Mouse (Mus musculus): Measurements from ENCODE around the gene Me1. TPM values are rescaled to one million over a fixed set of nuclear protein-coding genes. Genes with fewer than 3 reads are reported as not detected.

Me1 gene
- total RNA-seq, 2 experiments from 2014 or later = 0.30 TPM; not detected in 1

- ATAC-seq (replicated peaks; ENCODE audit: poor library complexity) = no peak
These were observed 34.5 kb downstream of the Me1 start for GRCm38 (mm10) chr9:86661266-86661665.

DNA sequence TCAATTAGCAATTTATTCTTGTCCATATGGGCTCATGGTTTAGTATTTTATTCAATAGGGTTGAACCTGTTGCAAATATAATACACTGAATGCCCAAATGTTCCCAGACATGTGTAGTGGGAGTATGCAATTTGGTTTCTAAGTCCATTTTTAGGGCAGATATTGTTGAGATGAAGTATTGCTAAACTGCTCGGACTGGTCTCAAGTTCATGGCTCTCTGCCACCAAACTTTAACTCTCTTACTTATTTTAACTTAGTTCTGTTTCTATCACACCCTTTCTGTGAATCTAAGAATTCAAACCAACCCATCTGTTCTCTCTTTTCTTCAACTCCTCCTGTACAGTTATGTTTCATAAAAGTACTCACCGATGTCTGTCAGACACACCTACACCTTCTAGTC, 35.4 kb downstream of the Me1 start:
- no peak for ATAC-seq (replicated peaks; ENCODE audit: poor library complexity)

GRCm38 (mm10) chr9:86658347-86658746, 37.4 kb downstream of the Me1 start:
- no peak for ATAC-seq (replicated peaks; ENCODE audit: poor library complexity)

- ATAC-seq (replicated peaks; ENCODE audit: poor library complexity) = no peak
These were observed 43.6 kb downstream of the Me1 start for GRCm38 (mm10) chr9:86652194-86652593.

GRCm38 (mm10) chr9:86651254-86651653, 44.5 kb downstream of the Me1 start:
- ATAC-seq (replicated peaks; ENCODE audit: poor library complexity) = no peak

GRCm38 (mm10) chr9:86650822-86651221, 44.9 kb downstream of the Me1 start:
- ATAC-seq (replicated peaks; ENCODE audit: poor library complexity) = no peak

DNA sequence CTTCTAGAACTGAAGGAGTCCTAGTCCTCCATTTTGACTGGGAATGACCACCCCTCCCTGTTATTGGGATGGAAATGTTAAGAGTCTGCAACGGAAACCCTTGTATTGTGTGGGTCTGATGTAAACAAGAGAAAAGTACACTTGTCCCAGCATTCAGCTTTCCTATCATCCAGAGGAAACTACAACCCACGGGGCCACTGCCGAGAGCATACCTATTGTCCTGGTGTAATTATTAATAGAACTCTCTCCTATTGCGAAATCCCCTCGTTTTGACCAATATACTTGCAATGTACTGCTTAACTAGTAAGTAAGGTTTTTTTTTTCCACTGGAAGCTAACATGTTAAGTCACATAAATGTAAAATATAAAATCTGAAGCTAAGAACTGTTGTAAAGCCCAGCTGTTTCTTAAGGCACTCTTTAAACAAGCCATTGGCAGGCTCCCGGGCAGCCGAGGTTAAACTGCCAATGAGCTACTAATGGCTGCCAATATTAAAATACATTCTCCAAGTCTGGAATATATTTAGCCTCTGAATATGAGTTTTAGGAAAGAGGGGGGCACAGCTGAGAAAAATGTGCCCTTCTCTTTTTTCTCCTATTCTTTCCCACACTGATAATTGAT, 47.7 kb downstream of the Me1 start:
- ATAC-seq (replicated peaks; ENCODE audit: poor library complexity) = no peak

- ATAC-seq (replicated peaks; ENCODE audit: poor library complexity) = no peak
These were observed 48.9 kb downstream of the Me1 start for GRCm38 (mm10) chr9:86646807-86647206.

GRCm38 (mm10) chr9:86643497-86643896, 52.3 kb downstream of the Me1 start:
- ATAC-seq (replicated peaks; ENCODE audit: poor library complexity) = no peak

DNA sequence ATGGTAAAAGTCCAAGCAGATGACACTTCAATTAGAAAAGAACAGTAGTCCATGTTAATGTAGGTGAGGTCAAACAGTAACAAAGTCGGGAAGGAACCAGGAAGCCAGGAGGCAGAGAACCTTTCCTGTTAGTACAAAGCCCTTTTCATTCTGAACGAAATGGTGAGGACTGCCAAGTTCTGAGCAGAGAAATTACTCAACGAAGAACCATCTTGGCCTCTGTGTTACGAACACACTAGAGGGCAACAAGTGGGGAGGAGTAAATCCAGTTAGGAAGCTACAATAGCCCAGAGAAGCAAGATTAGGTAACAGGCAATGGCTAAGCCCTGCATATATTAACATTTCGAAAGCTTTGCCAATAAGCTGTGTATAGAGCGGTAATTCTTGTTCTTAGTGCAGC, 57.0 kb downstream of the Me1 start:
- ATAC-seq (replicated peaks; ENCODE audit: poor library complexity) = no peak

DNA sequence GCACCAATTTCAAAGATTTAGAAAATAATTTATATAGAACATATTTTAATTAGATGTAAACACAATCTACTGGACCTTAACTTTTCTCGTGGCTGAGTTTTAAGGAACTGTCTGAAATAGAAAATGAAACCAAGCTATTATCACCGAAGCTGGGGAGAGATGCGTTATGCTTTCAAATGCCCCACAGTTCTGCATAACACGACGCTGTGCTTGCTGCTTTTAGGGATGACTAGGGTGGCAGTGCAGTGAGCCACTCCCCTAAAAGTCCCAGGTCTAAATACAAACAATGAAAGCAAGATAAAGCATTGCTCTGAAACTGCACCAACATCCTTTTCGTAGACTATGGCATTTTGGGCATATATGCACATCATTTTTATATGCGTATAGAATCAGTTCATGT, 64.6 kb downstream of the Me1 start:
- ATAC-seq (replicated peaks; ENCODE audit: poor library complexity) = peak; percentile 85

DNA sequence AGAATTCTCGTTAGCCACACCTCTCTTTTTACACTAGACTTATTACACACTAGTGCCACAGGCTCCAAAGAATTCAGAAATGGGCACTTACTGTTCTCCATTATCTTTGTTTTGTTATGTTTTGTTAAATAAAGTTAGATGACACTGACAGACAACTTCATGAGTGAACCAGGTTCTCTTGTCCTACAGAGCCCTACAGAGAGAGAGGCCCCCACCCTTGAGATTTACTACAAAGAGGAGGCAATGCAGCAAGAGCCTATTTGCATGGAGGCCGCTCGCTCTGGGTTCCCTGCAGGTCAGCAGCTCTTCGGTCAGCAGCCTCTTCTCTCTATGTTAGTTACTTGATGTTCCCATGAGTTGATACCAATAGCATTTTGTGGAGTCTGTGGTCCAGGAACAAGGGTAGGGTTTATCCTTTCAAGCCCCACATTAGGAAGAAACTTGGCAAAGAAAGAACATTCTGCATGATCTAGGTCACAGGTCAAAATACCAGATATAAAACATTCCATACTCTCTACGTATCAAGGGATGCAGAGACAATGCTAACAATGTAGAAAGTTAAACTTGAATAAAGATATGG, 65.3 kb downstream of the Me1 start:
- ATAC-seq (replicated peaks; ENCODE audit: poor library complexity) = no peak

GRCm38 (mm10) chr9:86629379-86629778, 66.4 kb downstream of the Me1 start:
- no peak for ATAC-seq (replicated peaks; ENCODE audit: poor library complexity)

- ATAC-seq (replicated peaks; ENCODE audit: poor library complexity) = no peak
These were observed 67.8 kb downstream of the Me1 start for GRCm38 (mm10) chr9:86627745-86628496.

DNA sequence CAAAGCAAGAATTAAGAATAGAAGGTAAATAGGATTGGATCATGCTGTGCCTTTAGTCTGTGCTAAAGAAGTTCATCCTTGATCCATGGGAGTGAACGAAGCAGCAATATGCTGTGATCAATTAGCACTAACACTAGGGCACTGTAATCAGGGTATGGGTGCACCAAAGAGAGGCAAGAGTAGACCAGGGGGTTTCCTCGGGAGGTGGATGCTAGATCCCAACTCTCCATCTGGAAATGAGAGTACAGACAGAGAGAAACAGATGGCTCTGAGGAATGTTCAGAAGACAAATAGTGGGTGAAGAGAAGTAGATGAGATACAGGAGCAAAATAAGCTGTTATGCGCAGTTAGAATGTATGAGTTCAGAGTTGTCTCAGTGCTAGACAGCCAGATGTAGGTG, 68.8 kb downstream of the Me1 start:
- no peak for ATAC-seq (replicated peaks; ENCODE audit: poor library complexity)

DNA sequence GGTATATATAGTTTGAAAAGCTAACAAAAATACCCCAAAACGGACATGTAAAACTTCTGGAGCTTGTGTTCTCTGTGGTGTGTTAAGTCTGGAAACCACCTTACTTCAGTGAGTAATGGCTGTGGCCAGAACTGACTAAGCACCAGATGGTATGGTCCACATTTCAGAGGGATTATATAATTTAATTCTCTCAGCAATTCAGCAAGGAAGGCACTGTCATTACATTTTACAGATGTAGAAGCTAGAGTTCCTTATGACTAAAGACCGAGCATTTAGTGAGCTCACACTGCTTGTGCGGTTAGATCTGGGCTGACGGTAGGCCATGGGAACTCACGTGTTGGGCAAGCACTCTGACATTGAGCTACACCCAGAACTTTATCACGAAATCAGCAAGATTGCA, 71.0 kb downstream of the Me1 start:
- ATAC-seq (replicated peaks; ENCODE audit: poor library complexity) = no peak

GRCm38 (mm10) chr9:86624039-86624438, 71.7 kb downstream of the Me1 start:
- ATAC-seq (replicated peaks; ENCODE audit: poor library complexity) = peak; percentile 55

DNA sequence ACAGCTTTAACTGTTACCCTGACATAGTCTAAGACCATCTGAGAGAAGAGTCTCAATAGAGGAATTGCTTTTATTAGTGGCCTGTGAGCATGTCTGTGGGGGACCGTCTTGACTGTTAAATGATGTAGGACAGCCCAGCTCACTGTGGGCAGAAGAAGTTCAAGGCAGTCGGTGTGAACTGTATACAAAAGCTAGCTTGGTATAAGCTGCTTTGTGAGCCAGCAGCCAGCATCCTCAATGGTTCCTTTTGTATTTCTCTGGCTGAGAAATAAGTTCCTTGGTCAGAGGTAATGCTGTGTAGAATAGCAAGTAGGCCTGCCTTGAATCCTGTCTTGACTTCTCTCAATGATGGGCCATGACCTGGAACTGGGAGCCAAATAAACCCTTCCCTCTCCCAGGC, 73.7 kb downstream of the Me1 start:
- no peak for ATAC-seq (replicated peaks; ENCODE audit: poor library complexity)

DNA sequence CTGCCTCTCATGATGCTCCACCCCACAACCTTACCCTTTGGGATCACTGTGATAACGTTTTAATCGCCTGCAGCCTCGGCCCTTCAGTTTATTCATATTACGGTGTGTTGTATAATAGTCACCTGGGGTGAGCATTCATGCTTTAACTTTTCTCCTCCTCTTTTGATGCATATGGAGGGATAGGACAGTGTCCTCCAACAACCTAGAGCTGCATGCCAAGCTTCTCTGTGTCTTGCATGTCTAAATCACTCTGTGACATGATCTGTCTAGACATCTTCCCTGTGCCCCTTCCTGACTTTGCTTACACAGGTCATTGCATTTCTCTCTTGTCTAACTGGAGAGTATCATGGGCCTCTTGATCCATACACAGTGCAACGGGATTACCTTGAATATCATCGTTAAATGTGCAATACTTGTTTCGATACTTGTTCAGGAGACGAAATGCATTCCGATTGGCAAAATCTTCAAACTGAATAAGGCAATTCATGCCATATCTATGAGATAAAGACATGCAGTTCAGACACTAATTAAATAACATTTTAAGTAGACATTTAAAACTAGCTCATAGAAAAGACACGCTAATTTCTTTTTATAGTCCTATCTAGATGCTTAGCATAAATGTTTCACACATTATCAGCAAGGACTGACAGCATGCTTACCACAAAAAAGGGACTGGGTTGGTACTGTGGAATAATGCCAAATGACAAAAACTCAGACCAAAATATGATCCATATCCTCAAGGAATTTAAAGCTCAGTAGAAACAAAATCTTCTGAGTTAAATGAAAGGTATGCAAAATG, 76.2 kb downstream of the Me1 start:
- ATAC-seq (replicated peaks; ENCODE audit: poor library complexity) = no peak

GRCm38 (mm10) chr9:86617837-86618492, 77.8 kb downstream of the Me1 start:
- no peak for ATAC-seq (replicated peaks; ENCODE audit: poor library complexity)

- ATAC-seq (replicated peaks; ENCODE audit: poor library complexity) = no peak
These were observed 80.0 kb downstream of the Me1 start for GRCm38 (mm10) chr9:86615765-86616164.

All from megakaryocyte progenitor cell, adult 5-6 weeks (primary cell).